Mouse (Mus musculus) heart, adult 2 months (tissue): Measurements from ENCODE around the gene 1700029I15Rik. TPM values are rescaled to one million over a fixed set of nuclear protein-coding genes. Genes with fewer than 3 reads are reported as not detected.

Source experiments
- DNase-seq, 2 experiments: peaks; one replicate each; pipeline ENCODE4 v3.0.0; 2021
- H3K27ac ChIP-seq: fragments of 200-600 bp; 2 replicates; pipeline ENCODE4 v1.8.1; 2022
- H3K27me3 ChIP-seq: fragments of 200-500 bp; 2 replicates; pipeline ENCODE4 v1.6.1; 2012; ENCODE audit warnings: mild to moderate bottlenecking, low read length, inconsistent platforms, mixed read lengths; ENCODE audit not compliant: control insufficient read depth, insufficient read depth
- H3K36me3 ChIP-seq: fragments of 200-500 bp; 2 replicates; pipeline ENCODE4 v1.6.1; 2012; ENCODE audit warnings: low read length, inconsistent platforms; ENCODE audit not compliant: control insufficient read depth, insufficient read depth
- H3K4me1 ChIP-seq: fragments of 200-500 bp; 2 replicates; pipeline ENCODE4 v1.6.1; 2011; ENCODE audit warnings: low read length; ENCODE audit not compliant: control insufficient read depth, insufficient read depth
- H3K4me3 ChIP-seq: fragments of 200-600 bp; 2 replicates; pipeline ENCODE4 v1.8.1; 2022
- H3K79me2 ChIP-seq: fragments of 200-500 bp; replicated peaks from 2 replicates; pipeline ENCODE4 v1.6.1; 2012; ENCODE audit warnings: mild to moderate bottlenecking, inconsistent platforms, low read length, moderate library complexity, mixed read lengths; ENCODE audit not compliant: control insufficient read depth, insufficient read depth
- H3K9ac ChIP-seq: fragments of 200-500 bp; 2 replicates; pipeline ENCODE4 v1.6.1; 2012; ENCODE audit warnings: low read depth, mild to moderate bottlenecking, control low read depth, inconsistent platforms, low read length, mixed read lengths
- CTCF ChIP-seq: fragments of 200-600 bp; IDR thresholded peaks from 2 replicates; pipeline ENCODE4 v1.8.1; 2022; ENCODE audit warnings: antibody characterized with exemption, mild to moderate bottlenecking, moderate library complexity
- EP300 ChIP-seq: fragments of 200-500 bp; IDR thresholded peaks from 2 replicates; pipeline ENCODE4 v1.6.1; 2011; ENCODE audit warnings: low read depth, low read length, control low read depth; ENCODE audit not compliant: insufficient read depth
- POLR2A ChIP-seq: fragments of 200-500 bp; IDR thresholded peaks from 2 replicates; pipeline ENCODE4 v1.6.1; 2011; ENCODE audit warnings: mild to moderate bottlenecking, low read depth, low read length, control low read depth; ENCODE audit not compliant: insufficient read depth
- WGBS: fragments of 180-500 bp; shearing (Covaris S2); methylation state at CpG from one replicate; pipeline ENCODE4 v1.1.7; 2018; 5-methylcytosine and 5-hydroxymethylcytosine counted together
- intact Hi-C: fragments of 180-260 bp; cut with DNase I; formaldehyde crosslinking; loops from one replicate; pipeline ENCODE4 v1.15.1; 2025
- polyA plus RNA-seq: library from polyadenylated mRNA; depleted of rRNA; stranded (reverse); fragments of >200 nt; gene quantifications from 2 replicates; pipeline ENCODE4 v1.2.3, GENCODE M21; 2012
- total RNA-seq, 2 experiments: library from RNA; stranded (reverse); gene quantifications; 2 replicates each; pipeline ENCODE4 v1.2.3; 2021

Gene 1700029I15Rik
- total and polyA plus RNA-seq, 3 experiments, result 0.63 to 2.8 (median 1.1) TPM

GRCm38 (mm10) chr2:92382759-92383158 lies 421 bp downstream of the 1700029I15Rik start:
- TF ChIP-seq POLR2A (no peak), EP300 (no peak), CTCF (no peak)
- Histone ChIP-seq H3K4me3 (no peak overlapping the region), H3K27ac (no peak overlapping the region), H3K79me2 (no peaks in the 10 kb centered on the region), H3K36me3 (no peaks in the 10 kb centered on the region), H3K9ac (no peak overlapping the region), H3K27me3 (no peaks in the 10 kb centered on the region), H3K4me1 (no peaks in the 10 kb centered on the region)
- intact Hi-C loops, result no loop called here
- 88% methylated on average over 4 of the region's 4 CpGs for WGBS
- DNase-seq, result no peak

GRCm38 (mm10) chr2:92384101-92384500 lies 1.8 kb downstream of the 1700029I15Rik start:
- no peak for TF ChIP-seq POLR2A
- TF ChIP-seq CTCF, result no peak
- no peak for TF ChIP-seq EP300
- no peak overlapping the region for H3K4me3 ChIP-seq
- no peaks in the 10 kb centered on the region for H3K27me3 ChIP-seq
- intact Hi-C loops, result no loop called here
- no peak overlapping the region for H3K9ac ChIP-seq
- peaks cover 2% of the 10 kb centered on the region; the same call in 1 of the 2 replicates for H3K4me1 ChIP-seq
- no peak overlapping the region for H3K27ac ChIP-seq
- no peaks in the 10 kb centered on the region for H3K79me2 ChIP-seq
- no peak for DNase-seq
- 68% methylated on average over 4 of the region's 4 CpGs for WGBS
- H3K36me3 ChIP-seq, result no peaks in the 10 kb centered on the region

GRCm38 (mm10) chr2:92385113-92386051 lies 3.0 kb downstream of the 1700029I15Rik start:
- Histone ChIP-seq H3K27ac (no peak overlapping the region), H3K4me1 (peaks cover 2% of the 10 kb centered on the region; the same call in 1 of the 2 replicates), H3K36me3 (no peaks in the 10 kb centered on the region), H3K79me2 (no peaks in the 10 kb centered on the region), H3K27me3 (no peaks in the 10 kb centered on the region), H3K4me3 (no peak overlapping the region), H3K9ac (no peak overlapping the region)
- TF ChIP-seq CTCF (no peak), EP300 (no peak), POLR2A (no peak)
- intact Hi-C loops, result no loop called here
- 62% methylated on average over 22 of the region's 22 CpGs for WGBS
- no peak for DNase-seq

GRCm38 (mm10) chr2:92386821-92387570 lies 4.7 kb downstream of the 1700029I15Rik start:
- Histone ChIP-seq H3K4me1 (peaks cover 2% of the 10 kb centered on the region; the same call in 1 of the 2 replicates), H3K9ac (no peak overlapping the region), H3K79me2 (no peaks in the 10 kb centered on the region), H3K27me3 (no peaks in the 10 kb centered on the region), H3K27ac (no peak overlapping the region), H3K4me3 (no peak overlapping the region), H3K36me3 (no peaks in the 10 kb centered on the region)
- intact Hi-C loops, result no loop called here
- TF ChIP-seq POLR2A (no peak), CTCF (no peak), EP300 (no peak)
- WGBS, result 88% methylated on average over 30 of the region's 30 CpGs
- DNase-seq, result no peak

- H3K79me2 ChIP-seq, result no peaks in the 10 kb centered on the region
- WGBS, result 75% methylated on average over 4 of the region's 4 CpGs
- intact Hi-C loops, result no loop called here
- no peak overlapping the region for H3K9ac ChIP-seq
- H3K4me1 ChIP-seq, result peaks cover 2% of the 10 kb centered on the region; the same call in 1 of the 2 replicates
- H3K36me3 ChIP-seq, result no peaks in the 10 kb centered on the region
- H3K4me3 ChIP-seq, result no peak overlapping the region
- TF ChIP-seq POLR2A (no peak), CTCF (no peak), EP300 (no peak)
- no peak for DNase-seq
- H3K27me3 ChIP-seq, result no peaks in the 10 kb centered on the region
- H3K27ac ChIP-seq, result no peak overlapping the region
Measured at GRCm38 (mm10) chr2:92387646-92388045, 5.3 kb downstream of the 1700029I15Rik start.
